Mouse (Mus musculus) heart, postnatal 25 days (tissue): ENCODE measurements around the gene Ift81. TPM values are rescaled to one million over a fixed set of nuclear protein-coding genes. Genes with fewer than 3 reads are reported as not detected.

Source experiments
- DNase-seq: peaks from one replicate; pipeline ENCODE4 v3.0.0; 2022; ENCODE audit warnings: low spot score
- intact Hi-C: fragments of 180-260 bp; cut with DNase I; formaldehyde crosslinking; loops from one replicate; pipeline ENCODE4 v1.15.1; 2025
- total RNA-seq, 2 experiments: library from RNA; stranded (reverse); gene quantifications; 2 replicates each; pipeline ENCODE4 v1.2.3; 2021

The Ift81 gene
- total RNA-seq, 2 experiments from 2014 or later = 67.4 to 68.3 TPM

- intact Hi-C loops = loop anchor here (5.0 kb wide), 1 partner anchor 275 kb away; the partner anchor contains the start of gene Camkk2
- DNase-seq = peak; percentile 89
Measured at GRCm38 (mm10) chr5:122502077-122502941, 112.0 kb downstream of the Ift81 start, which contains the start of gene Atp2a2. Atp2a2 (minus strand) TSS chr5:122502225.

- DNase-seq = peak; percentile 37
Measured at GRCm38 (mm10) chr5:122501101-122502076, 112.9 kb downstream of the Ift81 start.

GRCm38 (mm10) chr5:122500563-122500962 lies 113.8 kb downstream of the Ift81 start:
- DNase-seq = no peak
- intact Hi-C loops = loop anchor here (5.0 kb wide), 1 partner anchor 277 kb away; the partner anchor contains the start of gene Camkk2

More at GRCm38 (mm10) chr5:122501101-122502076, 112.9 kb downstream of the Ift81 start:
- intact Hi-C loops = loop anchor here (5.0 kb wide), 1 partner anchor 276 kb away; the partner anchor contains the start of gene Camkk2

Other genes with a start within 250 kb of the Ift81 start
- gene Gpn3, start 242.6 kb downstream of the Ift81 start, total RNA-seq = 10 to 100 TPM; 22.9 to 26.6 TPM
- gene Fam216a, start 242.2 kb downstream of the Ift81 start, total RNA-seq = 10 to 100 TPM; 11.3 to 15.6 TPM
- 10 to 100 TPM; 93.0 to 94.1 TPM for gene Arpc3, start 222.6 kb downstream of the Ift81 start, total RNA-seq
- gene Anapc7, start 192.8 kb downstream of the Ift81 start, total RNA-seq = 10 to 100 TPM; 27.3 to 28.1 TPM
- gene Atp2a2, start 112.3 kb downstream of the Ift81 start, total RNA-seq = over 10,000 TPM; 10,772 to 12,207 TPM
- gene P2rx7, start 29.4 kb upstream of the Ift81 start, total RNA-seq = 1 to 10 TPM; 3.2 to 3.9 TPM
- gene P2rx4, start 93.0 kb upstream of the Ift81 start, total RNA-seq = 10 to 100 TPM; 14.3 to 15.5 TPM
- gene Camkk2, start 164.9 kb upstream of the Ift81 start, total RNA-seq = 10 to 100 TPM; 11.0 to 11.4 TPM
- 100 to 1,000 TPM; 161 to 165 TPM for gene Anapc5, start 206.8 kb upstream of the Ift81 start, total RNA-seq
- 10 to 100 TPM; 24.0 to 28.2 TPM for gene Rnf34, start 235.5 kb upstream of the Ift81 start, total RNA-seq